Mouse (Mus musculus): Measurements from ENCODE around the gene H2afv. TPM values are rescaled to one million over a fixed set of nuclear protein-coding genes. Genes with fewer than 3 reads are reported as not detected.
"Not testable (repeated sequence)": the region's sequence is repeated elsewhere in the genome, so short reads cannot be mapped to it uniquely, and the experiment has no call there.

H2afv gene
- polyA plus RNA-seq, 1 experiment: 175 TPM

- Histone ChIP-seq H3K79me2 (ENCODE audit: control insufficient read depth, insufficient read depth) (peaks cover 31% of the 10 kb centered on the region), H3K4me2 (ENCODE audit: low read depth) (peak within 1 kb of the TSS; percentile 97), H3K4me3 (peak within 1 kb of the TSS; percentile 92), H3K36me3 (ENCODE audit: control insufficient read depth, insufficient read depth) (peaks cover 23% of the 10 kb centered on the region), H3ac (ENCODE audit: control insufficient read depth, insufficient read length) (peak within 1 kb of the TSS; percentile 65), H3K27me3 (ENCODE audit: control insufficient read depth, insufficient read depth, insufficient read length) (no peaks in the 10 kb centered on the region)
- TF ChIP-seq MAX (IDR thresholded peaks at IDR 0.05; ENCODE audit: low read depth): no peak
- no peak for TF ChIP-seq POLR2AphosphoS2 (IDR thresholded peaks at IDR 0.05; ENCODE audit: insufficient read length, low read depth)
- TF ChIP-seq SRF (IDR thresholded peaks at IDR 0.05; ENCODE audit: control insufficient read depth, insufficient read length, low read depth): peak; percentile 77
- TF ChIP-seq CEBPB (IDR thresholded peaks at IDR 0.05; ENCODE audit: insufficient read depth, poor library complexity, severe bottlenecking): peak; percentile 93
- no peak for TF ChIP-seq TCF3 (IDR thresholded peaks at IDR 0.05; ENCODE audit: insufficient read length, low read depth)
- TF ChIP-seq MYOD1 (IDR thresholded peaks at IDR 0.05; ENCODE audit: control insufficient read depth in 1 of 3, insufficient read length in 2 of 3, low read depth in 2 of 3): no peak
Measured at GRCm38 (mm10) chr11:6414751-6415550, 29.3 kb downstream of the H2afv start, which contains the start of gene Ppia. Gene Ppia, plus strand, starts transcription at chr11:6415443.

- TF ChIP-seq TCF3 (IDR thresholded peaks at IDR 0.05; ENCODE audit: insufficient read length, low read depth): no peak
- TF ChIP-seq MYOD1 (IDR thresholded peaks at IDR 0.05; ENCODE audit: control insufficient read depth in 1 of 3, insufficient read length in 2 of 3, low read depth in 2 of 3): no peak
- TF ChIP-seq POLR2AphosphoS2 (IDR thresholded peaks at IDR 0.05; ENCODE audit: insufficient read length, low read depth): no peak
- no peak for TF ChIP-seq MYOG (IDR thresholded peaks at IDR 0.05; ENCODE audit: control insufficient read depth in 1 of 3, insufficient read depth in 1 of 3, insufficient read length in 2 of 3, low read depth in 2 of 3)
- TF ChIP-seq POLR2A (IDR thresholded peaks at IDR 0.05; ENCODE audit: insufficient read length, low read depth): no peak
- TF ChIP-seq CEBPB (IDR thresholded peaks at IDR 0.05; ENCODE audit: insufficient read depth, poor library complexity, severe bottlenecking): no peak
- TF ChIP-seq REST (IDR thresholded peaks at IDR 0.05; ENCODE audit: insufficient read depth, insufficient read length): no peak
- TF ChIP-seq TCF12 (IDR thresholded peaks at IDR 0.05; ENCODE audit: insufficient read depth, poor library complexity, severe bottlenecking): no peak
- TF ChIP-seq E2F4 (IDR thresholded peaks at IDR 0.05; ENCODE audit: insufficient read depth): no peak
- TF ChIP-seq SRF (IDR thresholded peaks at IDR 0.05; ENCODE audit: control insufficient read depth, insufficient read length, low read depth): no peak
- no peak for TF ChIP-seq MAX (IDR thresholded peaks at IDR 0.05; ENCODE audit: low read depth)
- no peak for TF ChIP-seq USF1 (IDR thresholded peaks at IDR 0.05; ENCODE audit: low read depth)
- Histone ChIP-seq H3K27me3 (ENCODE audit: control insufficient read depth, insufficient read depth, insufficient read length) (no peaks in the 10 kb centered on the region), H3K4me2 (ENCODE audit: low read depth) (no peak overlapping the region), H3K4me3 (no peak overlapping the region), H3K79me2 (ENCODE audit: control insufficient read depth, insufficient read depth) (peaks cover 23% of the 10 kb centered on the region), H3K36me3 (ENCODE audit: control insufficient read depth, insufficient read depth) (peaks cover 7% of the 10 kb centered on the region), H3ac (ENCODE audit: control insufficient read depth, insufficient read length) (no peak overlapping the region)
Measured at GRCm38 (mm10) chr11:6413264-6413663, 31.0 kb downstream of the H2afv start.

DNA sequence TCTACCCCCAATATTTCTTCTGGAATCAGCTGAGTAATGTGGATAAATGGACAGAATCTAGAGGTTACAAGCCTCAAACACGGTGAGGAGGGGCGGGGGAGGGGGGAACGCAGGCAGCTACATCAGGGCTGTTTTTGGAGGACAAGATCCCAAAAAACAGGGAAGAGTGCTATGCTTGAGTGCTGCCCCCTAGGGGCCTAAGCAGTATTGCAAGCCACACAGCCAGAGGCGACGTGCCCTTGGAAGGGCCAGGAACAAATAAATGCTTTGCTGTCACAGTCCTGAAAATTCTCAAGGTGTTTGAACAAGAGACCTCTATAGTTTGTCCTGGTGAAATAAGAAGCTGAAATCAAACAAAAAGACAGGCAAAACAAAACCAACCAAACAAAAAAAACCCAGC is 32.6 kb downstream of the H2afv start:
- Histone ChIP-seq H3K79me2 (ENCODE audit: control insufficient read depth, insufficient read depth) (peaks cover 7% of the 10 kb centered on the region), H3K4me3 (no peak overlapping the region), H3K27me3 (ENCODE audit: control insufficient read depth, insufficient read depth, insufficient read length) (no peaks in the 10 kb centered on the region), H3ac (ENCODE audit: control insufficient read depth, insufficient read length) (no peak overlapping the region), H3K4me2 (ENCODE audit: low read depth) (no peak overlapping the region), H3K36me3 (ENCODE audit: control insufficient read depth, insufficient read depth) (no peaks in the 10 kb centered on the region)
- TF ChIP-seq POLR2A (IDR thresholded peaks at IDR 0.05; ENCODE audit: insufficient read length, low read depth) (no peak), CEBPB (IDR thresholded peaks at IDR 0.05; ENCODE audit: insufficient read depth, poor library complexity, severe bottlenecking) (no peak), TCF12 (IDR thresholded peaks at IDR 0.05; ENCODE audit: insufficient read depth, poor library complexity, severe bottlenecking) (no peak), MAX (IDR thresholded peaks at IDR 0.05; ENCODE audit: low read depth) (no peak), TCF3 (IDR thresholded peaks at IDR 0.05; ENCODE audit: insufficient read length, low read depth) (no peak), MYOG (IDR thresholded peaks at IDR 0.05; ENCODE audit: control insufficient read depth in 1 of 3, insufficient read depth in 1 of 3, insufficient read length in 2 of 3, low read depth in 2 of 3) (no peak), REST (IDR thresholded peaks at IDR 0.05; ENCODE audit: insufficient read depth, insufficient read length) (no peak), POLR2AphosphoS2 (IDR thresholded peaks at IDR 0.05; ENCODE audit: insufficient read length, low read depth) (no peak), SRF (IDR thresholded peaks at IDR 0.05; ENCODE audit: control insufficient read depth, insufficient read length, low read depth) (no peak), E2F4 (IDR thresholded peaks at IDR 0.05; ENCODE audit: insufficient read depth) (no peak), MYOD1 (IDR thresholded peaks at IDR 0.05; ENCODE audit: control insufficient read depth in 1 of 3, insufficient read length in 2 of 3, low read depth in 2 of 3) (no peak), USF1 (IDR thresholded peaks at IDR 0.05; ENCODE audit: low read depth) (no peak)

GRCm38 (mm10) chr11:6410755-6411154 is 33.5 kb downstream of the H2afv start:
- H3K36me3 ChIP-seq (ENCODE audit: control insufficient read depth, insufficient read depth); H3ac ChIP-seq (ENCODE audit: control insufficient read depth, insufficient read length); H3K4me3 ChIP-seq; H3K27me3 ChIP-seq (ENCODE audit: control insufficient read depth, insufficient read depth, insufficient read length); H3K79me2 ChIP-seq (ENCODE audit: control insufficient read depth, insufficient read depth); H3K4me2 ChIP-seq (ENCODE audit: low read depth): not testable (repeated sequence)

- no peaks in the 10 kb centered on the region for H3K79me2 ChIP-seq (ENCODE audit: control insufficient read depth, insufficient read depth)
- H3K4me2 ChIP-seq (ENCODE audit: low read depth): no peak overlapping the region
- no peak overlapping the region for H3K4me3 ChIP-seq
- H3K36me3 ChIP-seq (ENCODE audit: control insufficient read depth, insufficient read depth): no peaks in the 10 kb centered on the region
- TF ChIP-seq POLR2A (IDR thresholded peaks at IDR 0.05; ENCODE audit: insufficient read length, low read depth) (no peak), MYOG (IDR thresholded peaks at IDR 0.05; ENCODE audit: control insufficient read depth in 1 of 3, insufficient read depth in 1 of 3, insufficient read length in 2 of 3, low read depth in 2 of 3) (peak in 1 of 3 experiments; percentile 48), SRF (IDR thresholded peaks at IDR 0.05; ENCODE audit: control insufficient read depth, insufficient read length, low read depth) (no peak), MYOD1 (IDR thresholded peaks at IDR 0.05; ENCODE audit: control insufficient read depth in 1 of 3, insufficient read length in 2 of 3, low read depth in 2 of 3) (peak in 1 of 3 experiments; percentile 11), TCF12 (IDR thresholded peaks at IDR 0.05; ENCODE audit: insufficient read depth, poor library complexity, severe bottlenecking) (peak; percentile 25), E2F4 (IDR thresholded peaks at IDR 0.05; ENCODE audit: insufficient read depth) (no peak)
- no peaks in the 10 kb centered on the region for H3K27me3 ChIP-seq (ENCODE audit: control insufficient read depth, insufficient read depth, insufficient read length)
- H3ac ChIP-seq (ENCODE audit: control insufficient read depth, insufficient read length): no peak overlapping the region
Measured at GRCm38 (mm10) chr11:6410050-6410602, 34.1 kb downstream of the H2afv start.

Data from myocyte (in vitro differentiated cells).